Mouse (Mus musculus) heart, adult 8-10 months (tissue): ENCODE data around the gene Tcf25. TPM values are rescaled to one million over a fixed set of nuclear protein-coding genes. Genes with fewer than 3 reads are reported as not detected.

Source experiments
- DNase-seq: peaks from one replicate; pipeline ENCODE4 v3.0.0; 2022; ENCODE audit warnings: low spot score
- total RNA-seq, 4 experiments: library from RNA; stranded (reverse); gene quantifications; 2 replicates each; pipeline ENCODE4 v1.2.4; 2022

The Tcf25 gene
- total RNA-seq, 4 experiments from 2014 or later, result 135 to 187 (median 158) TPM

DNA sequence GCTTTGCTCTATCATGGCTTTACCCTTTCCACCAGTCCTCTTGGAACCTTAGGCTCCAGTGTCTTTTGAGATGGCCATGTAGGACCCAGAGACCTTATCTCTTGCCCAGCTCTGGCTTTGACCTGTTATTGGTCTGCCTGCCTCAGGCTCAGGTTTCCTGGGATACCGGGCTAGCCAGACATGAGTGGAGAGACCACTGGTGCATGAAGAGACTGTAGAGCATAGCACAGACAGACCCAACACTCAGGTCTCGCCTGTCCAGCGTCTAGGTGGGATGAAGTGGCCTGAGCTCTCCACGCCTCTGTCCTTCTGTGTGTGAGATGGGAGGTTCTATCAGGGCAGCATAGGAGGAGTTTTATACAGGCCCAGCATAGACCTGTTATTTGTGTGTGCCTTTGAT is 24.5 kb upstream of the Tcf25 start:
- DNase-seq, result no peak

DNA sequence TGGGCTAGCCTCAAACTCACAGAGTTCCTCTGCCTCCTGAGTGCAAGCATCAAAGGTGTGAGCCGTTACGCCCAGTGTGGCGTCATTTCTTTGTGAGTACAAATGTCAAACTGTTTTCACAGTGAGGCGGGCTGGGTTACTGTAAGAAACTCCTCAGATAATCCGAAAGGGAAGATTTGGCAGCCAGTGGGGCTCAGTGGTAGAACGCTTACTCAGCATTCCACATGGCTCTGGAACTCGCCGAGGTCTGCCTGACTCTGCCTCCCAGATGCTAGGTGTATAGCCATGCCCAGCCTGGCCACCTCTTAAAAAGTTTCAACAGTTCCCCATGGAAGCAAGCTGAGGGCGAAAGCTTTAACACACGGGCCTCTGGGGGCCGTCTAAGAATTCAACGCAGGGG is 21.4 kb upstream of the Tcf25 start:
- no peak for DNase-seq

DNA sequence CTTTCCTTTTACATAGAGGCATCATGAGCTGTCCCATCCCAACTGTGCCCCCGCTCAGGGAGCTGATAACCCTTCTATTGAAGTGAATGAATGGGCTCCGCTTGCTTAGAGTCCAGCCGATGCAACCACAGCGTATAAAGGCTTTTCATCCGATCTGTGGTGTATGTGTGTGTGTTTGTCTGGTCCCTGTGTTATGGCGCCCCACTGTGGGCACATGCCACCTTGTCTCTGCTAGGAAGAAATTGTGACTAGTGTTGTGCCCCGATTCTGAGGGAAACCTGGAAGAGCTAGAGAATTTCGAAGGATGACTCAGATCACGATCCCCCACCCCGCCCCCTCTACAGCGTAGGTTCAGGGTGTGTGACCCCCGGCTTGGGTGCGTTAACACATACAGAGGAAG is 20.8 kb upstream of the Tcf25 start:
- no peak for DNase-seq

DNA sequence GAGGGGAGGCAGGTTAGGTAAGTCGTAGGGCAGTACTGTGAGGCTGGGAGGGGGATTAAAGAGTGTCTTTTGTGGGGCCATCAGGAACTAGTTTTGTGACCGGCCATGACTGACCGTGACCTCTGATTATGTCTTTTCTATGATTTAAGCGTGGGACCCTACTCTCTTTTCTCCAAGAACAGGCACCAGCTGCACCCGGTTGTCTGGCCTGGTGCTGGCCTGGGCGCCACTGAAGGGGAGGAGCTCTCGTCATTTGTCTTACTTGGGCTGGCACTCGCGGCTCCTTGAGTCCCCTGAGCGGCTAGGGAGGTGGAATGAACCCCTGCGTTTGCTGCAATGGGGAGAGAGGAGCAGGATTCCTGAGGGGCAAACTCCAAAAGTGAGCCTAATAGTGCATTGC is 20.3 kb upstream of the Tcf25 start:
- no peak for DNase-seq

DNA sequence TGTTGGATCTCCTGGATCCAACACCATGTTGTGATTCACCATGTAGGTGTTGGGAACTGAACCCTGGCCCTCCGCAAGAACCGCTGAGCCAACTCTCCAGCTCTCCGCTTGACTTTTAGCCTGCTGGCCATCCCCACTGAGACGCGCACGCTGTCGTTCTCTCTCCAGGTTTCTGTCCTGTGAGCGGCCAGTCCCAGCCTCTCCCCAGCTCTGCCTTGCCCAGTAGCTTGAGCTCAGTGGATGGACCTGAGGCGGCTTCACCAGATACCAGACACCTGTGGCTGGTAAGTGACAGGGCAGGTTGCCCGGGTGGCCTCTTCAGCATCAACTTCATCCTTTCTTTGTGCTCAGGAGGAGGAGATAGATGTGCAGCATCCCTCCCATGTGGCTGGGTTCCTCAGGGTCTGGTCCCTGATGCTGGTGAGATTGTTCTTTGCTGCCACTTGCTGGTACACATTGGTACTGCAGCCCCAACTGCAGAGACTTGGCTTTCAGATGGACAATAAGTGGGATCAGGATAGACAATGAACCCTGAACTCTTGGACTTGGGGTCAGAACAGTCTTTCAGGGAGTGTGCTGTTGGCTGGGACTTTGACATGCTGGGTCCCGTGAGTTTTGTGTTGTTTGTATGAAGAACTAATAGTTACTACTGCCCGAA is 12.3 kb upstream of the Tcf25 start:
- peak; percentile 72 for DNase-seq

DNA sequence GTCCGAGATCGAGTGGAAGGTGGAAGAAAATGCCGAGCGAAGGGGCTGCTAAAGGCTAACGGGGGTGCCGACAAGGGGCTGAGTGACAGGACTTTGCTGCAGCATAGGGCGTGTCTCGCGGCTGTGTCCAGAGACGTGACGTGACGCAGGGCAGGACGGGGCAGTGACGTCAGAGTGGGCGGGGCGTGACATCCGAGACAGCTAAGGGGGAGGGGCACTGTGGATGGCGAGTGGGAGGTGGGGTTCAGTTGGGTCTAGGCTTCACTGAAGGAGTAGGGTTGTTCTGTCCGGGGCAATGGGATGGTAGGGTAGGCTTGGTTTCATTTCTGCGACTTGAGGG is 656 bp downstream of the Tcf25 start:
- DNase-seq, result peak; percentile 92

DNA sequence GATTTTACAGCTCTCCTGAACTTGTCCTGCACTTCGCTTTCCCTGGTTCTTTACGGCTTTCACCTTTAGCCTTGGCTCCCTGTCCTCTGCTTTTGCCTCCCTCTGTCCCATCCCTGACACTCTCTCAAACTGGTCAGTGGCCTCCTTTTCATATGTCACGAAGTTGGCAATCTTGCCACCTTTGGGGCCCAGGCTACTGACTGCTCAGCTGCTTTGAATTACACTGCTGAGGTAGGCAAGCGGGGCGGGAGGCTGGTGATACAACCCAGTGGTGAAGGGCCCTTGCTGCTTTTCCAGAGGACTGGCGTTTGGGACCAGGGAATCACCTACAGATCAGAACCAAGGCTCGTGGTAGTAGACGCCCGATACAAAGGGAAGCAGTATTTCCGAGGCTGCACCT is 2.1 kb downstream of the Tcf25 start:
- DNase-seq, result no peak

DNA sequence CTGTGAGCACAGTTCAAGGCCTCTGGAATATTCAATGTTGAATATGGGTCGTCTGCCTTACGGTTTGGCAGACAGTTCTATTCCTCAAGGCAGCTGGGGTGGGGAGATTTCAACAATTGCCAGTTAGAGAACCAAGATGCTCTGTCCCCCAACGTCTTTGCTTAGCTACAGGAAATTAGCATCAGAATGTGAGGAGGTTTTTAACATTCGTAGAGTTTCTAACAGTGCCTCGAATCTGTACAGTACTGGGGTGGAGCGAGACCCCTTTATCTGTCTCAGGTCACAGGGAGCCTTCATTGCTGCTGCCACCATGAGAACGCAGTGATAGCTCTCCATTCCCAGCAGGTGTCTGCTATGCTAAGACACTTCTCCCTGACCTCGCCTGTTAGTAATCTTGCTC is 2.6 kb downstream of the Tcf25 start:
- no peak for DNase-seq

DNA sequence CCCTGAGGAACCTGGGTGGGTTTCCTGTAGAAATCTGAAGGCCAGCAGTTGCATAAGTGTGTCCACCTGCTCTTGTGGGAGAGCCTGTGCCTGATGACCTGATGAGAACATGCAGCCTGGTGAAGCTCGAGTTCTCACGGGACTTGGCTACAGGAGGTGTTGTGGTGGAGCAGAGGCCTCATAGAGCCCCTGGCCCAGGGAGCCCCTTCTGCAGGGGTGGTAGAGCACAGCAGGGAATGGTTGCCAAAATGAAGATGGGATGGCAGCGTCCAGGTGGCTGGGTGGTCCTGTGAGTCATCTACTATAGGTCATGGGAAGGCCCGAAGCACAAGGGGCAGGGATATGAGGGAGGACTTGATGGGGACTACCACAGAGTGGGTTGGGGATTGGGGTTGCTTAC is 8.2 kb downstream of the Tcf25 start:
- DNase-seq, result no peak

DNA sequence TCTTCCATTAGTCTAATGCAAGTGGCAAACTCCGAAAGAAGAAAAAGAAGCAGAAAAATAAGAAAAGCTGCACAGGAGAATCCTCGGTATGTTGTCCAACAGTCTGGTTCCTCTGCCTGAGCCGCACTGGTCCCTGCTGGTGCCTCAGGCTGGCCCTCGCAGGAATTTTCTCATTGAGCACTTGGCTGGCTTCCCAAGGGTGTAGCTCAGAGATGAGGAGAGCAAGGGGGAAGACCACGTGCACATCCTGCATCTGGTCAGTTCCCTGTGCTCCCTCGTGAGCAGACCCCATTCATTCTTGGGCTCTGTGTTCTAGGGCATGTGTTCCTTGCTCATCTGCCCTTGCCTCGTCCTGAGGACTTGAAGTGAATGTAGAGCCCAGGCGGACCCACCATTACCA is 9.0 kb downstream of the Tcf25 start:
- DNase-seq, result no peak

DNA sequence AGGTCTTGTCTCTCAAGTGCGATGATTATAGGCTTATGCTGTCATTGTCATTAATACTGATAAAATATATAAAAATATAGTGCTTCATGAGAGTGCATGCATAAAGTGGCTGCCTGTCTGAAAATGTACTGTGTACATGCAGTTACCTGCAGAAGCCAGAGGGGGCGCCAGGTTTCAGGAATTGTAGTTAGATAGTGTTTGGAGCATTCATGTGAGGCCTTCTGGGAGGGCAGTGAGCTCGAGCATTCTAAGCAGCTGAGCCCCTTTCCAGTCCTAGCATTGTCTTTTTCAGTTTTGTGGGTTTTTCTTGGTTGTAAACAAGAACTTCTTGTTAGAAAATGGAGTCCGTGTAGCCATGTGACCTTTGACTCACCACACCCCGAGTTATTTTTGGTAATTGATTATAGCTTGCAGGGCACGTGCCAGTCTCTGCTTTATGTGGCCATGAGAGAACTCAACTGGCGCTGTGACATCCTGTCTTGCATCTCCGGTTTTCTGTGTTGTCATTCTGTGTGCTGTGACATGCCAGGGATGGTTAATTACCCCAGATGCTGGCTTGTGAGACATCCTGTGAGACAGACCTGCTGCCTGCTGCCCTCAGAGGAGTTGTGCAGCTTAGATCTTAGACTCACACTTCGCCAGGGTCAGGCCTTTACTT is 11.5 kb downstream of the Tcf25 start:
- no peak for DNase-seq

DNA sequence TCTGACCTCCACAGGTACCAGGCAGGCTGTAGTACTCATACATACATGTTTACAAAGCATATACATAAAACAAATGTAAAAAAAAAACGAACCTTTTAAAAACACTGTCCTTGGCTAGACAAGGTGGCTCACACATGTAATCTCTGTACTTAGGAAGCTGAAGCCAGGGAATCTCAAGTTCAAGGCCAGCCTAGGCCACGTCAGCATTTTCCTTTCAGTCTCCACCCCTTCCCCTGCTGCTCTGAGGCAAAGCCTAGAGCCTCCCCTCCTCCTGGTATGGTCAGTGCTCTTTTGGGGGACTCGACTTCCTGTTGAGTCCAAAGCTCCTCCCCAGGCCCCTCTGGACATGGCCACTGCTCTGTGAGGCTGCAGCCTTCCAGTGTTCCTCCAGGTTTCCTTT is 13.5 kb downstream of the Tcf25 start:
- no peak for DNase-seq

DNA sequence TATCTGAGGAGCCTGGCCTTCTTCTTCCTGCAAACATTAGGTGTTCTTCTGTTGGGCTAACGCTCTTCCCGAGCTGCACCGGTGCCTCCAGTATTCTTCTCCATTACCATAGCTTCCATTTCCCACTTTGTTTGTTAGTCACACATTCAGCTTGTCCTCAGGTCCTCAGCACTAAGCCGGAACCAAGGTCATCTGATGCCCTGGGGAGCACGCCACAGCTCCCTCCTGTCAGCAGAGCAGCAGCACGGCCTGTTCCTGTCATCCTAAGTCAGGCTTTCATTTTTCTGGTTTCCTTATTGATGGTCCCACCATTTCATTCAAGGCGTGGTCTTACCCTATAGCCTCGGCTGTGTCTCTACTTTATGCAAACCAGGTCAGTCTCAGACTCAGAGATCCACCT is 14.2 kb downstream of the Tcf25 start:
- DNase-seq, result no peak

DNA sequence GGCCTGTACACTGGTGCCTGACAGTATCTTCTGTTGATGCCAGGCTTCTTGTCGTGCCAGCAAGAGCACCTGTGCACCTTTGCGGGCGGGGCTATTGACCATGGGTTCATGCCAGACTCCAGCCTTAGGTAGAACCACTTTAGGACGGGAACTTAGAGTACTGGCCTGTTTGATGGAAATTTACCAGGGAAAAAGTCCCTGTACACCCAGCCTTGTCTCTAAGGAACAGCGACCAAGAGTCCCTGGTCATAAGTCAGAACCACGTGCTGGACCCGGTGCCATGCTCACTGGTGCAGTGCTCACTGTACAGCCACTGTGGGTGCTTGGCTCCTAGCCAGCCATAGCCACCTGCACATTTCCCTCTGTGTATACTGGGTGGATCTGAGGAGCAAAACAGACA is 15.5 kb downstream of the Tcf25 start:
- DNase-seq, result no peak

DNA sequence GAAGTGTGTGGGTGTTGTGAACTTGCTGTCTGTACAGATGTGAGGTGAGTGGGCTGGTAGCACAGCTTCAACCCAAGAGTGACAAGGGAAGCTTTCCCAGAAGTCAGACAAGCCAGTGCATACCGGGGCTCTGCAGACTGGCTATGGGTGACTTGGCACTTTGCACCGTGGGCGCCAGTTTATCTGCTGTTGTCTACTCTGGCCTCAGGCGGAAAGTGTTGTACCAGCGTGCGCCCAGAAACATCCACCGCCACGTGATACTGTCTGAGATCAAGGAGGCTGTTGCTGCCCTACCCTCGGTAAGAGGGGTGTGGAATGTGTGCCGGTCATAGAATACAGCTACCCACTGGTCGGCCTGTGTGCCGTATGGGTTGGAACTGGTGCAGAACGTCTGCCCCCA is 24.8 kb downstream of the Tcf25 start:
- no peak for DNase-seq

DNA sequence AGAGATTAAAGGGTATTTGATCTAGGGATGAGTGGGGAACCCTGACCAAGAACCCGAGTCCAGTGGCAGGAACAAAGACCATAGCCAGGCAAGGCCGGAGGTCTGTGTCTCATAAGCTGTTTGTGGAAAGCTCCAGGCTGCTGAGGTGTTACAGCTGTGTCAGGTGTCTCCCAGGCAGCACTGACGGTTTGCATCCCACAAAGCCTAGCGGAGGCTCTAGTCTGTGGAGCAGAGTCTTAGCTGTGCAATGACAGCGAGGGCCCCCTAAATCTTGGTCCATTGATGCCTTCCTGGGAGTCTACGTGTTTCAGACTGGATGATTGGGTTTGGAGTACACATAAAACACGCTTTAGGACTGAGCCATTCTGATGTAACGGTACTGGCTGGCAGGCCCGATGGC is 28.4 kb downstream of the Tcf25 start:
- no peak for DNase-seq

DNA sequence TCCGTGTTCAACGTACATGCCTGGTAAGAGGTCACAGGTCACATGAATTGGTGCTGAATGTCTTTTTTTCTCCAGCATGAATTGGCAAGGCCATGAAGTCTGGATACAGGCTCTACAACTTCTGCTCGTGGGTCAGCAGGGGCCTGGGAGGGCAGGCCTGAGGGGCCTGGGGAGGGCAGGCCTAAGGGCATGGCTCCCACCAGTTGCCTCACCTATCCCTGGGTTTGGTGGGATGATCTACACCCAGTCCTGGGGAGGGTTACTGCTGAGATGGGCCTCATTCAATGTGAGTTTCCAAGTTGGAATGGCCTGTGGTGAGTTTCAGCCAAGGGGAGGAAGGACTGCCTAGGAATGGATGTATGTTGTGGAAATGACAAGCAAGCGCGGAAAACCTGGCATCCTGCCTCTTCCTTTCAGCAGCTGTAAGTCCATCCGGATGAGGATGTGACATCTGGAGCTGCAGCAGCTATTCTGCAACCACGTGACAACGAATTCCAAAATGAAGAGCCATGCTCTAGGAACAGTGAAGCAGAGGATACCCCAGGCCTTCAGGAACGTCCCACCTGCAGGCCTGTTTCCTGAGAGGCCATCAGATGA is 29.3 kb downstream of the Tcf25 start:
- DNase-seq, result peak; percentile 19

DNA sequence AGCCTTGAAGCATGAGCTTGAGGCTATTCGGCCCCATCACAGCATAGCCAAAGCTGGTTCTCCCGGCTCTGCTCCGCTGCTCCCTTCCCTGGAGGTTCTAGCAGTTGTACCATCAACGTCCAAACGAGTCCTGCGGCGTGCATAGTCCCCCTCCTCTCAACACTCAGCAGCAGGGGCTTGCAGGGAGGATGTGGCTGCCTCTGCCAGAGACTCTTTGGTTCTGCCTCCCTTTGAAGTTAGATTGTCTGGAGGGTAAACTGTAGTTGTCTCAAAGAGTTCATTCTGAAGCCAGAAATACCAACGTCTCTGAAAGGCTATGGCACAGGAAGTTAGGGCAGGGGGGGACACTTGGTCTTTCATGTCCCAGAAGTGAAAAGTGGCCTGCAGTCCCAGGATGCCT is 31.0 kb downstream of the Tcf25 start:
- DNase-seq, result no peak

DNA sequence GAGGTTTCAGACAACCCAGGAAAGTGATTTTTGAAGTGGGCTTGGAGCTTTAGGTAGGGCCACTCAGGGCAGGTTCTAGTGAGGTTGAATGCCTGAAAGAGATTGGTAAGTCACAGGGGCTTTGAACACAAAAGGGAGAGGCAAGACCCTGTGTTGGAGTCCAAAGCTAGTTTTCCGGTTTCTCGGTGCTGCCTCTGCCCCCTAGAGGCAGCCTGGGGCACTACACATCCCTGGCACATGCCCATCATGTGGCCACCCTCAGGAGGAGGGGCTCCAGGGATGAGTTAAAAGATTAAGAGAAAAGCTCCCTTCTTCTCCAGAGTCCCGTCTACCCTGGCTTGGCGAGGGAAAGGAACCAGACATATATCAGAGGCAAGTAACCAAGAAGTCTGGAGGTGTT is 33.2 kb downstream of the Tcf25 start, which contains the start of gene Mc1r:
Mc1r (plus strand) TSS at position 322 of the 400 bp plus-strand sequence.
- DNase-seq, result peak; percentile 25

DNA sequence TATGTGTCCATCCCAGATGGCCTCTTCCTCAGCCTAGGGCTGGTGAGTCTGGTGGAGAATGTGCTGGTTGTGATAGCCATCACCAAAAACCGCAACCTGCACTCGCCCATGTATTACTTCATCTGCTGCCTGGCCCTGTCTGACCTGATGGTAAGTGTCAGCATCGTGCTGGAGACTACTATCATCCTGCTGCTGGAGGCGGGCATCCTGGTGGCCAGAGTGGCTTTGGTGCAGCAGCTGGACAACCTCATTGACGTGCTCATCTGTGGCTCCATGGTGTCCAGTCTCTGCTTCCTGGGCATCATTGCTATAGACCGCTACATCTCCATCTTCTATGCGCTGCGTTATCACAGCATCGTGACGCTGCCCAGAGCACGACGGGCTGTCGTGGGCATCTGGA is 34.1 kb downstream of the Tcf25 start:
- DNase-seq, result no peak

DNA sequence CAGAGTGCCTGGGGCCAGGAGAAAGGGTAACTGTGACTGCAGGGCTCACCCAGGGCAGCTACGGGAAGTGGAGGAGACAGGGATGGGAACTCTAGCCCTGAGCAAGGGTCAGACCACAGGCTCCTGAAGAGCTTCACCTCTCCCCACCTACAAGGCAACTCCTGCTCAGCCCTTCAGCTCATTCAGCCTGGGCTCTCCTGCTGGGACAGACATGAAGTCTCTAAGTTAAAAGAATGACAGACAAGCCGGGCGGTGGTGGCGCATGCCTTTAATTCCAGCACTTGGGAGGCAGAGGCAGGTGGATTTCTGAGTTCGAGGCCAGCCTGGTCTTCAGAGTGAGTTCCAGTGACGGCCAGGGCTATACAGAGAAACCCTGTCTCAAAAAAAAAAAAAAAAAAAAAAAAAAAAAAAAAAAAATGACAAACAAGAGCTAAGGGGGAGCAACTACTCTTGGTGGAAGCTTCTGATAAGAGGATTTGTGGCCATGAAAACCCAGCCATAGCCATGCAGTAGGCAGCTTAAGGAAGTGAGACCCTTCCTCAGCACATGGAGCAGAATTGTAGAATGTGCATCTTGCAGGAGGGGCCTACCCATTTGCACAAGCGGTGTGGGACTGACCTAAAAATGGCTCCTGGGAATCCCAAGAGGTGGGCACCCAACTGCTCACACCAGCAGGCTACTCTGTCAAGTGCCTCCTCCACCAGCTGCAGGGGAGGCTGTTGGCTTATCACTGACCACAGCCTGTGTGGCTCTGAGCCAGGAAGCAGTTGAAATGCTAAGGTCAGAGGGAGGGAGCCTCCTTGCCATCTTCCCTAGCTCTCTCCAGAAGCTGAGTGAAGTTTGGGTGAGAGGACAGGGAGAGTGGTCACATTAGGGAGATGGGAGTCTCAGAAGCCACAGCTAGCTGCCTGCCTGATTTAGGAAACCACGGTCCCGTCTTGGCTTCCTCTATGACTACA is 35.3 kb downstream of the Tcf25 start:
- no peak for DNase-seq

DNA sequence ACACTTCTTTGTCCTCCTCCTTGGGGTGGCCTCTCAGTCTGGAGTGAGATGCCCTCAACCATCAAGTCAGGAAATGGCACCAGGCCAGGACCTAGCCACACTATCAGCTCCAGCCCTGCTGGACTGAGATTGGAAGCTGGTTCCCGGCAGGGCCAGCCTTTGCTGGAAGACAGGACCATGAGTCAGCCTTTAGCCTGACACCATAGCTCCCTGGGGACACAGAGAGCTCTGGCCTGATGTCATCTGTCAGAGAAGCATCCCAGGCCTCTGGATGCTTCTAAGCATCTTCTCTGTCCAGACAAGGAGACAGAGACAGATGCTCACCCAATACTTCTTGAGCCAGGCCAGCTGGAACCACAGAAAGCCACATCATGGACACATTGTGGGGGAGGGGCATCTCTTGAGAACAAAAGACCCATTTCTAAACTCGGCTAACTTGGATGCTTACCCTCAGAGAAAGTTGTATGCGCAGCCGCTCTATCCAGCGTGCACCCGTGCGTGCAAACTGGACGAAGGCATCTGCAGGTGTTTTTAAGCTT is 36.6 kb downstream of the Tcf25 start:
- DNase-seq, result peak; percentile 66
